Mouse (Mus musculus) cerebellum, postnatal 25 days (tissue): ENCODE results near the gene Snap91.

Experiments used
- DNase-seq, 2 experiments: peaks; one replicate each; pipeline ENCODE4 v3.0.0; 2021; ENCODE audit warnings: mixed read lengths in 2 of 2

The Snap91 gene

DNA sequence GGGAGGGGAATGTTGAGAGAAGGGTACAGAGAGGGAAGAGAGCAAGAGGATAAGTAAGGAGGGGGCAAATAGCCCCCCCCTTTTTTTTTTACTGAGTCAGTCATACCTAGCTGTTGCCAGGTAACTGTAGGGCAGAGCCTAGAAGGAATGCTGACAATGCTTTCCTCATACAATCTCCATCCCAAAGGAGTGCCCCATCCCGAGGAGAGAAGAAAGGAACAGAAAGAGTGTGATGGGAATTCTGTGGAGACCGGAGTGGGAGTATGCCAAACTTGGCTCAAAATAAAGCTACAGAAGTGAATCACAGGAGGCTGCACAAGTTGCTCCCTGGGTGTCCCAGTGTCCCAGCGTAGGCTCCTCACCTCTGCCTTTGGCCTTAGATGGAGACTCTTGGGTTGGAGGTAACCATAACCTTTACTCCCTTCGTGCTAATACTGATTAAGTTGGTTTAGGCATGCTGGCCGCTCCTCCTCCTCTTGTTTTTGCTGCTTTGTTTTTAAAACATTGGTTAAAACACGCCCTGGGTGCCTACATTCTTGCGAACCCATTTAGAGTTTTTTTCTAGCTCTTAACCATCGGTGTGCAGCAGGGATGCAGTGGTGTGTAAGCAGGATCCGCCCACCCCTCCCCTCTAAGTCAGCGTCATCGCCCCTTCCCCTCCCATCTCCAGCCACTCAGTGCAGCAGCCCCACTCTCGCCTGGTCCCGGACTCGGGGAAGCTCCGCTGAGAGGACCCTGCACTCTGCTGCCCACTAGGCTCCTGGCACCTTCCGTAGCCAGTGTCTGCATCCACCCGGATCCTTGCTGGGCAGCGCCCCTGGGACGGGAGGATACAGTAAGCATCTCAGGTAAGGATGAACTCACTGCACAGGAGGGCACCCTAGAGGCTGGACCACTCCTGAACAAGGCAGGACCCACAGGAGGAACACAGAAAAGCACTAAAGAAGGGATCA, 137.2 kb downstream of the Snap91 start, which contains the start of gene Prss35:
Prss35 (plus strand) TSS at position 691 of the 953 bp plus-strand sequence.
- DNase-seq, result peak; percentile 16 to 33

DNA sequence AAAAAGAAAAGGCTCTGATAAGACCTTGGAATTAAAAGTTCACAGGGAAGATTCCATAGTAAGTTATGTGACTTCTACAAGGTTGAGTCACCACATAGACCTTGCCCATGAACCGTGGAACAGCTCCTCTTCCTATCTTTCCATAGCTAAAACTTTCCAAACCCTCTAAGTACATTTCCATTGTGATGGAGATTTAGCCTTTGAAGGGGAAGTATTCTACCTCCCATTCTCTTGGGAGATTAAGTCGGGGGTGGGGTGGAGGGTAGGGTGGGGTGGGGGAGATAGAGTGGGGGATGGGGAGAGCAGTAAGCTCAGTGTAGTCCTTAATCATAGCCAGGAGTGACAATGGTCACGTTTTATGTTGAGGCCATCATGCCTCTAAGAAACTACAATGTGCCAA, 140.5 kb downstream of the Snap91 start:
- DNase-seq, result no peak

DNA sequence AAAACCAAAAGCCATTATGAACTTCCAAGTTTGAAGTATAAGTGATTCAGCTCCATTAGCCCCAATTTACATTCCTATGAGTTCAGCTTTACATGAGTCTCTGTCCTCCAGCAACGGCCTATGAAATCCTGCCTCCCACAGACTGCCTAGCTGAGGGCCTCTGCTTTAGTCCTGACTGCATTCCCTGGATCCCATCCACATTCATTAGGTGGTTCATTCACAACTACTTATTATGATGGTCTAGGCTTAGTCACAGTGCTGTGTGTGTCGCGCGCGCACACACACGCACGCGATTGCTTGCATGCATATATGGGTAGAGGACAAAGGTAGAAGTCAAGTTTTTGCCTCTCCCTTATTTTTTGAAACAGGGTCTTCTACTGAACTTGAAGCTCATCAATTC, 141.7 kb downstream of the Snap91 start:
- no peak for DNase-seq

DNA sequence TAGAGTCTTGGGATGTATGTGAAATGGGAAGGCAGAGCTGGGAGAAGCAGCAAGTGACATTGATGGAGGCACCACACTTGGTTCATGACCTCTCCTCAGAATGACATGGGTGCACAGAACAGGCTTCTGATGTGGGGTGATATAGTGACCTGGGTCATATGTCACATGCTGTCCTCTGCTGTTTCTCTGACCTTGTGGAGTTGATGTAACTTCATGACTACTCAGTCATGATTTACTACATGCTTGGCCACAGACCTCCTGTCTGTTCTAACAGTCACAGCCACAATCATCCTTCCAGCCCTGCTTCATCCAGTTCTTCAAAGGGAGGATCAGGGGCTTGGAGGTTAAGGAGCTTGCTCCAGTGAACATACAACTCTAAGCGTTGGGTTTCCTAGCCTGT, 142.4 kb downstream of the Snap91 start:
- DNase-seq, result no peak

DNA sequence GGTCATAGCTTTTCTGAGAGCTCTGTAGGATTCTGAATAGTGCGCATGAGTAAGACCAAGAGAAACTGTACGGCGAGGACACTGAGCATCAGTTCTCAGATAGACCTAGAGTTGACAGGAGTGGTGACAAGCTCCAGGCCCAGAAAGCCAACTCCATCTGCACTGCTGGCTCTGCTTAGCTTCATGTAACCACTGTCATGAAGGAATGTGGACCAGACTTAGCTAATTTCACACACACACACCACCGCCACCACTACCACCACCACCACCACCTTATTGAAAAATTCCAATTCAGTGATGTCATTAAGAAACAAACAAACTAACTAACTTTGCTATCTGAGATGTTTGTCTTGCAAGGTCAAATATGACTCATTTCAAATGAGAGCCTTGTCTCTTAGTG, 143.5 kb downstream of the Snap91 start:
- no peak for DNase-seq

DNA sequence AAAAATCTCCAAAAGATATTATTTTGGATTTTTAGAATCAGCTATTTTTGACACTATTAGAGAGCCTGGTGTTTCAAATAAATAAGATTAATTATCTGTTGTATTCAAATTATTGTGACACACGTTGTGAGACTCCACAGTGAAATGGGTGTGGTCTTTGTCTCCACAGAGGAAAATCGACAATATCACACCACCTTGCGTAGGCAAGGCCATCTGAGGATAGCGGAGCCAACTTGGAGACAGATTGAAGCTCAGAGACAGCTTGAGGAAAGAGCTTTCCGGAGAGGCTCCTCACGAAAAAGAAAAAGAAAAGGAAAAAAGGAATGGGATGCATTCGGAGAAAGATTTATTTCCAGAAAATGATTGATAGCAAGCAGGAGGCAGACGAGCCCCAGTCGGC, 145.7 kb downstream of the Snap91 start:
- DNase-seq, result no peak

DNA sequence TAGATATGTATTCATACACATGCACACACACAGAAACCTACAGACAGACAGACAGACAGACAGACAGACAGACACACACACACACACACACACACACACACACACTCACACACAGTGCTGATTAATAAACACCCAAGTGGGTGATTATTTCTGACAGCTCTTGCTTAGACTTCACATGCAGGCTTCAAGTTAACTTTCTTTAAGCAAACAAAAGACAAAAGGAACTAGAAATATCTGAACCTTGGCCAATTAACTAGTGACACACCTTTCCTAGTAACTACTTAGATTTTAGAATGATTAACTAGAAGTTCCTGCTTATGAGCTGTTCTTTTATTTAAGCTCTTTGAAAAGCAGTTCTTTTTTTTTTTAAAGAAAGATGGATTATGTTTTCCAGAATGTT, 146.1 kb downstream of the Snap91 start:
- no peak for DNase-seq

DNA sequence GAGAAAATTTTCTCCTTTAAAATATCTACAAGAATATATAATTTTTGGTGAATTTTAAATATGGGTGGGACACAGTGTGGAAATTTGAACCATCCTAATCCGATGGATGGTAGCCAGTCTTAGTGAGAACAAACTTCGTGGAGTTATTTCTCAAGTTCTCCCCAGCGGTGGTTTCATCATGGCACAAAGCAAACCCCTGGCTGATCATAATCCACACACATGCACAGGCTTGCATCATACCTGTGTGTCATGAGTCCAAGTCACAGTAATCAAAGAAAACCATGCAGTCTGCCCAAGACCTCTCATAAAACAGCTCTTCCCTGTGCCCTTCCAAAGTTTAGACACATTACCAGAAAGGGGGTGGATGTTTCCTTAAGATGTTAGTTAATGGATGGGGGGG, 150.6 kb downstream of the Snap91 start:
- no peak for DNase-seq

DNA sequence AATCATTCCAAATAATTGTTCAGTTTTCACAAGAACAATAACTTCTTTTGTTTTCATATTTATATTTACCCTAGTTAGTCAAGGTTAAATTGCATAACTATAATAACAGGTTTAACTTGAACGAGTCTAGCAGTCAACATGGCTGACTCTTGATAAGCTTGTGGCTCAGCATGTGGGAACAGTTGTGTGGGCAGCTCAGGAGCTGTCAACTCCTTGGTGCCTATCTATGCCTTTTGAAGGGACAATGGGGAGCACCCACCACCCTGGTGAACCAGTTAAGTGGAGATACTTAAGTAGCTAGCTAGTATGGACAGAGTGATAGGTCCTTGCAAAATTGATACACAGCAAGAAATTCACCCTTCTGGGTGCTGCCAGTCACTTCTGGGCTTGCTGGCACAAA, 151.4 kb downstream of the Snap91 start:
- no peak for DNase-seq

DNA sequence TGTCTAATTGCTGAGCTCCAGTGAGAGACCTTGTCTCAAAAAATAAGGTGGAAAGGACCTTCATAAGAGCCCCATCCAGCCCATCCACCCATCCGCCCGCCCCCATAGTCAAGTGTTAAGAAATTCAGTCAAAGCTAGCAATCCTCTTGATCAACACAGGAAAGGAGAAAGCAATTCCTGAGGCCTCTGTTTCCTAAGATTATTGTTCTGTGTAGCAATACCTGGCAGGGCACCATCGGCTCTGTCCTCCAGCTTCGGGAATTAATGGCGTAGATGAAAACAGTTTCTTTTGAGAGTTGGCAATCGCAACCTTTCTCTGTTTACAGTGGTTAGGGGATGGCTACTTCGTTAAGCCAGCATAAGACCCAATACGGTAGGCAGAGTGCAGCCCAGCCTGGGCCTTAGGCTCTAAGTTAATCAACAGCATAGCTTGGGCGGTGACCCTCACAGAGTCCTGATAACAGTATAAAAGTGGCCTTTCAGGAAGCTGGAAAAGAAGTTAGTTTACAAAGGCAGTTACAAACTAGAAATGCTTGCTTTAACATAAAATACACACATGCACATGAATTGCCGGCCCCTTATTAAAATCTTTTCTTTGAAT, 152.1 kb downstream of the Snap91 start:
- no peak for DNase-seq

DNA sequence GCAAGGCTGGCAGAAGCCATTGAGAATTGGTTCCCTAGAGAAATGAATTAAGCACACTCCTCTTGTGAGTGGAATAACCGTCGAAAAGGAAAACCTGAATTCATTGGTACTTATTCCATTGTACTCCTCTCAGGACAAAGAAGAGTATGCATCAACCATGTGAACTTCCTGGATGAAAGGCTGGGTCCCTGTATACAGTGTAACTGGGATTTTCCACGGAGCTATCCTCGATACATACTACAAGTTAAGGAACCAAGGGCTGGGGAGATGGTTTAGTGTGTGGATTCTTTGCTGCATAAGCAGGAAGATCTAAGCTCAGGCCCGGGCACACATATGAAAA, 154.1 kb downstream of the Snap91 start:
- DNase-seq, result no peak

DNA sequence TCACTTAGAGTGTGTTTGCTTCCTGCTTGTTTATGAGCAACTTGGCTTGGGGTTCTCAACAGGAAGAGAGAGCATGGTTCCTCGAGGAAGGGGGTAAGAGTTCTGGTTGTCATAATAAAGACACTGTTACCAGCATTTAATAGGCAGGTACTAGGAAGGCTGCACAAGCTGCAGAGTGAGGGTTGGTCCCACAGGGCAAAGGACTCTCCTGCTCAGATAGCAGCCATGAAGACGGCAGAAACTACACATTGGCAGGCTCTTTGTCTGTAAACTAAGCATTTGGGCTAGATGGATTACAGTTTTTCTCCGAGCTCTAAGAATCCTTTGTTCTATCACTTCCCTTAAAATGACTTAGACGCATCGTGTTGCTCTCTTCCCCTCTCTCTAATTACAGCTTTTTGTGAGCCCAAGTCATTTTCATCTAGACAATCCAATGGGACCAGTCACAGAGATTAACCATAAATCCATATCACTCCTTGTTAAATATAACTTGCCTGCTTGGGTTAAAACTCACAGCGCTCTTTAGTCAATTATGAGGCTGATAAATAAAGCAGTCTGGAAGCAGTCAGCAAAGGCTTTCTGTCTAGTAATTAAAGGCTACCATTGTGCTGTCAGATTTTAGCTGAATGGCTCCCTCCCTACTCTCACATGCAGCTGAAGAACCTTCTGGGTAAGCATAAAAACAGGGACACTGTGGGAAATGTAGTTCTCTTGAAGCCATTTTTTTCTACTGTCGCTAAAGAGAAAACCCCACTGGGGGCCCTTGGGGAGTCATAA, 154.7 kb downstream of the Snap91 start:
- DNase-seq, result no peak

DNA sequence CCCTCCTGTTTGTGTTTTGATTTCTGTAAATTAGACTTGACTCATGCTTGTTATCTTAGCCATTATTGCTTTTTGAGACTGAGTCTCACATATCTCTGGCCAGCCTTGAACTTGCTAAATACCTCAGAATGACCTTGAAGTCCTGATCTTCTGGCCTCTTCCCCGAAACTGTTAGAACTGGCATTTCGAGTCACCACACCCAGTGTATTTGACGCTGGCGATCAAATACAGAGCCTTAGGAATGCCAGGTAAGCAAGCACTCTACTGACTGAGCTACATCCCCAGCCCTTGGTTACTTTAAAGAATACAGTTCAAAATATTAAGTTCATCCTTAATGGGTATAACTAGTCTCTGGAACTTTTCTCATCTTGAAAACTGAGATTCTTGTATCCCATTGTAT, 155.4 kb downstream of the Snap91 start:
- DNase-seq, result no peak

DNA sequence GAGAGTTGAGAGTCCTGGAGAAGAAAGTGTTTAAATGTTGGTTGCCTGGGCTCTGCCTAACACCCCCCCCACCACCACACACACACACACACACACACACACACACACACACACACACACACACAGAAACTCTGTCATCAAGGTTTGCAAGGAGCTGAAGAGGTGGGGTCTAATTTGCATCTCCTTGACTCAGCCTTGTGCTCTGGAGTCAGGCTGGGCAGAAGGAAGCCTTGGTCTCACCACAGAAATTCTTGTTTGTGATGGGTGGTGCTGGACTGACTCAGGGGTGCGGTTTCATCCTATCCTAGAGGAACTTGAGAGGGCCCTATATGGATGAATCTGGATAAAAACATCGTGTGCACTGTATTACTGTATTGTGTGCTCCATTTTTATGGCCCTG, 159.7 kb downstream of the Snap91 start:
- DNase-seq, result no peak

DNA sequence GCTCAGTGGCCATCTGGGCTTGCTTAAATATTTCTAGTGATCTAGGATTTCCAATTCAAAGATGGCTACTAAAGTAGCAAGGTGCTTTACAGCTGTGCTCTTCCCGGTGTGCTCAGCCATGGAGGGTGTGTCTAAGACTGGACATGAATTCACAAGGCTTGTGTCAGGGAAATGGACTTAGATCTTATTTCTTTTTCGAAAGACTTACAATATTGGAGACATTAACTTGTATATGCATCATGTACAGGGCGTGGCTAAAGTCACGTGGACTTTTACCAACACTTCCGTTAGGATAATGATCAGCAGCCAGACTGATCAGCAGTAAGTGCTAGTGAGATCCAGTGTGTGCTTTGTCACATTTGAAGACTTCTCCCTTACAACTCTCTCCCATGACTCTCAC, 160.2 kb downstream of the Snap91 start:
- DNase-seq, result no peak

DNA sequence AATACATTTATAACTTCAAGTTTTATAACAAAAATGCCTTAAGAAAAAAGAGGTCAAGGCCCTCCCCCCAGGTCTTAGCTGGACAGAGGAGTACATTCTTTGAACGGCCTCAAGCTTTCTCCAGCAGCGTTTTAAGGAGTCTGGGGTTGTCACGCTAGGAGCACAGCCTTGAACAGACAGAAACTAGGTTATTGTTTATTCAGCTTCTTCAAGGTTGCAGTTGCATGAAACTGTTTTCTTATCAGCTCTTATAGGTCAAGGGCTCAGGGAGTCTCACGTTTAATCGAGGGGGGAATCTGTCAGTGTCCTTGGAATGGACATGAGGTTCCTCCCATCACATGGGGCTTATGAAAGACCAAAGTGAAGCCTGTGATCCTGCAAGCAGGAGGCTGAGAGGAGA, 163.3 kb downstream of the Snap91 start:
- DNase-seq, result no peak

DNA sequence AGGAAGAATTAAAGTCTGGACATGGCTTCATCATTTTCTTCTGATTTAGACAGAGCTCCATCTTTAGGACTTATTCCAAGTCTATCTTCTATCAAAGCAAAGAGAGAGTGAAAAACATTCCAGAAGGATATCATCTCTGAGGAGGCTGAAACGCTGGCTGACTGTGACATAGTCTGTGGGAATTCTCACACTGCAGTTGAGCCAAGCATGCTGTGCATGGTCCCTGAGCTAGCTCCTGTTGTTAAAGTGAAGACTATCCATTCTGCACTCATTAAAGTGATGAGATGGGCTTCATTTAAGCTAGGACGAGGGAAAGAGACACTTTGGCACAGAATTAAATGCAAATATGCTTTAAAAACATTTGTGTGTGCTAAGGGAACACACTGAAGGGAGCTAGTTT, 163.9 kb downstream of the Snap91 start:
- DNase-seq, result no peak
